Mouse (Mus musculus) forebrain, embryonic 14.5 days (tissue): ENCODE measurements around the gene Pus10. TPM values are rescaled to one million over a fixed set of nuclear protein-coding genes. Genes with fewer than 3 reads are reported as not detected.
"Not testable (repeated sequence)": the region's sequence is repeated elsewhere in the genome, so short reads cannot be mapped to it uniquely, and the experiment has no call there.

Experiments used
- ATAC-seq: fragments of 200-750 bp; cut with Nextera tagmentation; 2 replicates; pipeline ENCODE4 v1.8.0; 2017; ENCODE audit warnings: mild to moderate bottlenecking, moderate library complexity
- DNase-seq: peaks from one replicate; pipeline ENCODE4 v3.0.0-alpha.2; 2015; ENCODE audit warnings: low spot score
- H3K27ac ChIP-seq: fragments of 300-500 bp; sonication (generic); 2 replicates; pipeline ENCODE4 v1.5.1; 2014; ENCODE audit warnings: low read depth, mild to moderate bottlenecking, control low read depth, low read length, moderate library complexity
- H3K27me3 ChIP-seq: fragments of 300-500 bp; sonication (generic); replicated peaks from 2 replicates; pipeline ENCODE4 v1.6.1; 2014; ENCODE audit warnings: low read length, control low read depth, mixed read lengths; ENCODE audit not compliant: control insufficient read depth, insufficient read depth
- H3K36me3 ChIP-seq: fragments of 300-500 bp; sonication (generic); 2 replicates; pipeline ENCODE4 v1.6.1; 2014; ENCODE audit warnings: low read length, control low read depth; ENCODE audit not compliant: control insufficient read depth, insufficient read depth
- H3K4me1 ChIP-seq: fragments of 300-500 bp; sonication (generic); 2 replicates; pipeline ENCODE4 v1.6.1; 2014; ENCODE audit warnings: antibody characterized with exemption, low read length, control low read depth; ENCODE audit not compliant: control insufficient read depth, insufficient read depth
- H3K4me2 ChIP-seq: fragments of 300-500 bp; sonication (generic); 2 replicates; pipeline ENCODE4 v1.6.1; 2014; ENCODE audit warnings: mild to moderate bottlenecking, control low read depth, low read length
- H3K4me3 ChIP-seq: fragments of 300-500 bp; sonication (generic); 2 replicates; pipeline ENCODE4 v1.5.1; 2014; ENCODE audit warnings: low read depth, low read length, control low read depth
- H3K9ac ChIP-seq: fragments of 300-500 bp; sonication (generic); 2 replicates; pipeline ENCODE4 v1.6.1; 2014; ENCODE audit warnings: mild to moderate bottlenecking, low read length, control low read depth, moderate library complexity
- H3K9me3 ChIP-seq: fragments of 300-500 bp; sonication (generic); replicated peaks from 2 replicates; pipeline ENCODE4 v1.6.1; 2016; ENCODE audit warnings: low read length, control low read depth, mixed read lengths; ENCODE audit not compliant: control insufficient read depth
- WGBS: fragments of 180-500 bp; shearing (Covaris S2); extraction: QIAGEN DNeasy Blood & Tissue Kit; methylation state at CpG from one replicate; pipeline ENCODE4 v1.1.7; 2014; 5-methylcytosine and 5-hydroxymethylcytosine counted together
- polyA plus RNA-seq: library from polyadenylated mRNA; unstranded; fragments of >200 nt; fragmentation: Nextera tagmentation; extraction: Ambion mirVana; gene quantifications from 2 replicates; pipeline ENCODE4 v1.2.1, GENCODE M21; 2014

The Pus10 gene
- polyA plus RNA-seq, 1 experiment from 2014 or later, result 13.4 TPM

DNA sequence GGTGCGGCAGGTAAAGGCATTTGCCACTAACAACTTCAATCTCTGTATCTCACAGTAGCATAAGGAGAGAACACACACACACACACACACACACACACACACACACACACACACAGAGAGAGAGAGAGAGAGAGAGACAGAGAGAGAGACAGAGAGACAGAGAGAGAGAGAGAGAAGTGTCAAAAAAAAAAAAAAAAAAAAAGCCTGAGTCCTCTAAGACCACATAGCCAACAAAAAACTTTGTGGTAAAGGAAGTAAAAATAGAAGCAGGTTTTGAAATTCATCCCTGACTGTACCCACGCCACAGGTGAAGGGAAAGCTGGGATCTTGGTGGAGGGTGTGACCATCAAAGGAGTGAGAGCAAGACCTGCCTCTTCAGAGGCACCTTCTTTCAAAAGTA lies 92.7 kb downstream of the Pus10 start:
- DNase-seq (no peak), ATAC-seq (no peak)
- no peaks in the 10 kb centered on the region for H3K36me3 ChIP-seq
- H3K27me3 ChIP-seq, result no peaks in the 10 kb centered on the region
- 82% methylated on average over 2 of the region's 2 CpGs for WGBS
- no peak overlapping the region for H3K4me2 ChIP-seq
- H3K27ac ChIP-seq, result no peak overlapping the region
- no peak overlapping the region for H3K9ac ChIP-seq
- no peak overlapping the region for H3K4me3 ChIP-seq
- no peaks in the 10 kb centered on the region for H3K9me3 ChIP-seq
- H3K4me1 ChIP-seq, result no peaks in the 10 kb centered on the region

DNA sequence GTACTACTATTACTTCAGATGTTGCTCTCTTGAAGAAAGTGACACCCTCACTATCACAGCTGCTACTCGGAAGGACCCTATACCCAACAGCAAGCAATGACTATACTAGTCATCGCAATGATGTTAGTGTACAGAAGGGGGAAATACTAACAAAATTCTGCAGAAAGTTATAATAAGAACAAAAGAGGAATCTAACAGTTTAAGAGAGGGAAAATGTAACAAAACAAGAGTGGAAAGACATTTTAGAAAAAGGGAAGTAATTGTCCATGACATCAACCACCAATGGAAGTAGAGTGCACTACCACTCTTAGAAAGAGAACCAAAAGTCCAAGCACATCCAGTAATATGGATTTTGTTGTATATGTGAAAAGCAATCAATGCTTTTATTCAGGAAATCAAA lies 97.2 kb downstream of the Pus10 start:
- no peak overlapping the region for H3K27ac ChIP-seq
- no peaks in the 10 kb centered on the region for H3K36me3 ChIP-seq
- H3K4me1 ChIP-seq, result no peaks in the 10 kb centered on the region
- no peaks in the 10 kb centered on the region for H3K9me3 ChIP-seq
- DNase-seq (no peak), ATAC-seq (no peak)
- H3K27me3 ChIP-seq, result no peaks in the 10 kb centered on the region
- H3K9ac ChIP-seq, result no peak overlapping the region
- WGBS, result 92% methylated on average over 2 of the region's 2 CpGs
- H3K4me3 ChIP-seq, result no peak overlapping the region
- no peak overlapping the region for H3K4me2 ChIP-seq

- H3K27ac ChIP-seq, H3K36me3 ChIP-seq, H3K4me3 ChIP-seq, DNase-seq, H3K9ac ChIP-seq, H3K4me2 ChIP-seq, ATAC-seq, H3K9me3 ChIP-seq, H3K4me1 ChIP-seq, H3K27me3 ChIP-seq: not testable (repeated sequence)
- WGBS, result 82% methylated on average over 4 of the region's 5 CpGs
Measured at GRCm38 (mm10) chr11:23767369-23767768, 101.9 kb downstream of the Pus10 start.

GRCm38 (mm10) chr11:23767928-23768327 lies 102.5 kb downstream of the Pus10 start:
- Histone ChIP-seq H3K36me3 (no peaks in the 10 kb centered on the region), H3K4me3 (no peak overlapping the region), H3K27ac (no peak overlapping the region), H3K9me3 (no peaks in the 10 kb centered on the region), H3K27me3 (peaks cover 4% of the 10 kb centered on the region; the same call in 1 of the 2 replicates), H3K9ac (no peak overlapping the region), H3K4me2 (no peak overlapping the region), H3K4me1 (0 out of 2 replicates have a peak, but pooled peaks cover 3% of the 10 kb centered on the region)
- WGBS, result 89% methylated on average over 1 of the region's 1 CpGs
- DNase-seq (no peak), ATAC-seq (no peak)

GRCm38 (mm10) chr11:23769033-23769432 lies 103.6 kb downstream of the Pus10 start:
- Histone ChIP-seq H3K27me3 (peaks cover 4% of the 10 kb centered on the region; the same call in 1 of the 2 replicates), H3K4me1 (0 out of 2 replicates have a peak, but pooled peaks cover 3% of the 10 kb centered on the region), H3K4me2 (no peak overlapping the region), H3K4me3 (no peak overlapping the region), H3K9ac (no peak overlapping the region), H3K9me3 (no peaks in the 10 kb centered on the region), H3K27ac (no peak overlapping the region), H3K36me3 (no peaks in the 10 kb centered on the region)
- DNase-seq (no peak), ATAC-seq (no peak)

DNA sequence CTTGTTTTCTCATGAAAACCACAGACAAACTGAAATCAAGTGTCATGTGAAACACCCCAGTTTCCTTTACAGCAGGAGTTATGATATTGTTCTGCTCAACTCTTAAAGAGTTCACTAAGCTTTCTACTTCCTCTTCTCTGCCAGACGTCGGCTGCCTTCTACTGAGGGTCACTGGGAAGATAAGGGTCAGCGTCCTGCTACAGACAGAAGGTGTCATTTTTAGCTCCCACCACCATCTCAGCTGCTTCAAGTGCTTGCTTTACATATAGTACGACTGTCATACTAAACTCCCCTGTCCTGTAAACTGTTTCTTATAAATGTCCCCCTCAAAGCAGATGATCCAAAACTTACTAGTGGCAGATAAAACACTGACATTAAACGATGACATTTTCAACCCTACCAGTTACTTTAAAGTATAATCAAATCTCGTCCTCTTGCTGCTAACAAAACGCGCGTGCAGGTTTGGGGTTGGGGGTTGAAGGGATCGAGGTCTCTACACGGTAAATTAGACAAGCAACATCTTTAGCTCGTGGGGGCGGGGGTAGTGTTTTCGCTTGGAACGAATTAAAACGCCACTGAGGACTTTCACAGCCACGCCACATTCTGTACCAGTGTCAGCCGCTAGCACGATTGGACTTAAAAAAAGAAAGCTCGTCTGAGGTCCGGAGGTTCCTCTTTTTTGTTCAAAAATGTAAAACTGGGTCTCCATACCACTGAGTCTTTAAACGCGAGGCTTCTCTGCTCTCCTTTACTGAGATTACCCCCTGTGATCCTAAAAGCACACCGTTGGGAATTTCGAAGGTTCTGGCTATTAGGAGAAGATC lies 104.4 kb downstream of the Pus10 start:
- Histone ChIP-seq H3K9ac (peak overlapping the region; percentile 78), H3K4me2 (peak overlapping the region; percentile 85), H3K4me1 (0 out of 2 replicates have a peak, but pooled peaks cover 3% of the 10 kb centered on the region), H3K9me3 (no peaks in the 10 kb centered on the region), H3K4me3 (peak overlapping the region; percentile 77), H3K36me3 (no peaks in the 10 kb centered on the region), H3K27me3 (peaks cover 4% of the 10 kb centered on the region; the same call in 1 of the 2 replicates), H3K27ac (peak overlapping the region; percentile 81; the same call in 1 of the 2 replicates)
- WGBS, result 1% methylated on average over 25 of the region's 25 CpGs
- ATAC-seq (no peak), DNase-seq (peak; percentile 10)

DNA sequence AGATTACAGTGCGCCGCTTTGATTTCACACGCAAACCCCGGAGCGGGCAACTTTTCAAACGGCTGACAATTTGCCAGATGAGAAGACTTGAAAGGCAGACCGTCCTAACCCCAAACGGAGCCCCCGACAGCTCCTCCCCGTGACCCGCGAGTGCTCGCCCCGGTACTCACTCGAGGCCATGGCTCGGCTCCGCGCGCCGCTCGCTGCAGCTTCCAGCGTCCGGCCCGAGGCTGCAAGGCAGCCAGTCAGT lies 105.0 kb downstream of the Pus10 start:
- Histone ChIP-seq H3K4me1 (0 out of 2 replicates have a peak, but pooled peaks cover 3% of the 10 kb centered on the region), H3K27ac (peak overlapping the region; percentile 81), H3K36me3 (no peaks in the 10 kb centered on the region), H3K27me3 (peaks cover 4% of the 10 kb centered on the region; the same call in 1 of the 2 replicates), H3K9me3 (no peaks in the 10 kb centered on the region), H3K9ac (peak overlapping the region; percentile 78), H3K4me3 (peak overlapping the region; percentile 77), H3K4me2 (peak overlapping the region; percentile 85)
- DNase-seq, result no peak
- WGBS, result 0% methylated on average over 24 of the region's 24 CpGs
- no peak for ATAC-seq

DNA sequence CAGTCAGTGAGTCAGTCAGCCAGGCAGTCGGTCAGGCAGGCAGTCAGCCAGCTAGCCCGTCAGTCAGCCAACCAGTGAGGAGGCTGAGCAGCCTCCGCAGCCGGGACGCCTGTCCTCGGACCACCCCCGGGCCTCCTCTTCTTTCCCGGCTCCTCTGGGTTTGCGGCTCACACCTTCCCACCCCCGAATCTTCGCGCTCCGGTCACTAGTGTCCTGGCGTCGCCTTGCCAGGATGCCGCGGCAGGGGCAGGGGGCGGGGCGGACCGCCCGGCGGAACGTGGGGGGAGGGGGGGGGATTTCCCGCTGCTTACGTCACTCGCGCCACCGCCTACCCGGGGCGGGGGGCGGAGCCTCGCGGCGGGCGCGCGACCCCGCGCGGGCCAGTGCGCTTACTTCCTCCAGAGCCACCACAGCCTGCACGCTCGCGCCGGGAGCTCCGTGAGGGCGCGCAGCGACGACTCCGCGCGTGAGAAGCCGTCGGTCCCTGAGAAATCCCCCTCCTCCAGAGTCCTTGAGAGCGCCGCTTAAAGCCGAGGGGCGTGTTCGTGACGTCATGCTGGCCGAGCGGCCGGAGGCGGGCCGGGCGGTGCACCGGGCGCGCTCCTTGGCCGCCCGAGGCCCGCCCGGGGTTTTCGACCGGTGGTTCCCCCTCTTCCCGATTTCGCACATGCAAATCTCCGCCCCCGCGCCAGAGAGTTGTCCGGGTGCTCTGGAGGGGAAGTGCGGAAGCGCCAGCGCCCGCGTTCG lies 105.5 kb downstream of the Pus10 start, which contains the start of gene Rel:
Gene Rel, minus strand, starts transcription at position 211 of the 747 bp plus-strand sequence.
- peak; percentile 82 for DNase-seq
- Histone ChIP-seq H3K4me3 (peak within 1 kb of the TSS; percentile 77), H3K27me3 (peaks cover 4% of the 10 kb centered on the region; the same call in 1 of the 2 replicates), H3K4me1 (0 out of 2 replicates have a peak, but pooled peaks cover 3% of the 10 kb centered on the region), H3K9me3 (no peaks in the 10 kb centered on the region), H3K4me2 (peak within 1 kb of the TSS; percentile 85), H3K9ac (peak within 1 kb of the TSS; percentile 78), H3K36me3 (no peaks in the 10 kb centered on the region), H3K27ac (peak within 1 kb of the TSS; percentile 81)
- ATAC-seq, result peak; percentile 94
- under 1% methylated on average over 75 of the region's 88 CpGs for WGBS
